Mouse (Mus musculus): ENCODE measurements at regions not wholly inside any gene's neighbourhood (a gene's known extent, or its start where the extent isn't known, plus 50 kb on each side); places are given as distances from the start of the nearest gene placed in this dataset.
"Not testable (repeated sequence)": the region's sequence is repeated elsewhere in the genome, so short reads cannot be mapped to it uniquely, and the experiment has no call there.

DNA sequence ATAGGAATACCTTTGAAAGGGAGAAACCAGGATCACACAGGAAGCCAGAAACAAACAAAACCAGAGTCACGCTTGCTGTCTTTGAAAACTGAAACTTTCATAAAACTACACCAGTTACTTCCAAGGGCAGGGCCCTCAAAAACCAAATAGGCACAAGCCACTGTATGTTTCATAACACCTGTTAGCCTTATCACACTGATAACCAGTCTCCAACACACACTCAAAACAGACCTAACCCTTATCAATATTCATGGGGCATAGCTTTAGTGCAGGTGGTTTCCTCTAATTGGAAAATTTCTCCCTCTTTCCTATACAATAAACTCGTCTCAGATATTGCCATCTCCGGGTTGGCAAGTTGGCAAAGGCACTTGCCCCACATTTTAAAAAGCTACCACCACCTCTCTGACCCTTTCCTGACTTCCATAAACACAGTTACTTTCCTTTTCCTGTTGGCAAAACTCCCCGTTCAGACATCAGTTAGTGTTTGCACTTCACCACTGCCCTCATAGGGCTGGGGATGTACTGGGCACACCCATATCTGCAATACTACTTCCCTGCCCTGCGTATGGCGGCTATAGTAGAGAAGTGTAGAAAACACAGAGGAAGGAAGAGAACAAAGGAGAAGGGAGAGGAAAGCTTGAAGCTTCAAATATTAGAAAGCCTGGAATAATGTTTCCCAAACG is 169.1 kb upstream of the Col8a1 start:
- no peak for DNase-seq

DNA sequence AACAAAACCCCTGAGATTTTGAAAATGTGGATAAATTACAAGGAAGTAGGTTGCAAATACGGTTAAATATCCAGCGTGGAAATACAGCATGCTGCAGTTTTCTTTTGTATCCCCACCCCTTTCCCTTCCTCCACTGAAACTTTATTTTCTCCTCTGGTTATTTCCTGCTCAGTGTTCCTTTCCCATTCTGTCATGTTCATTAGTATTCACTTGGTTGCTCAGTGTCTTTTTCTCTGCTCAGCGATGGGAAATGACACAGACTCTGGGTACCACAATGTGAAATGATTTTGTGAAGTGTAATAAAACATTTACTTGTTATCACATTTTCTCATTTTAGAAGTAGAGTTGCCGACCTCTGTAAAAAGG is 169.6 kb upstream of the Col8a1 start:
- no peak for DNase-seq

GRCm38 (mm10) chr16:57927816-57928215 is 173.3 kb upstream of the Col8a1 start:
- peak; percentile 26 for DNase-seq

DNA sequence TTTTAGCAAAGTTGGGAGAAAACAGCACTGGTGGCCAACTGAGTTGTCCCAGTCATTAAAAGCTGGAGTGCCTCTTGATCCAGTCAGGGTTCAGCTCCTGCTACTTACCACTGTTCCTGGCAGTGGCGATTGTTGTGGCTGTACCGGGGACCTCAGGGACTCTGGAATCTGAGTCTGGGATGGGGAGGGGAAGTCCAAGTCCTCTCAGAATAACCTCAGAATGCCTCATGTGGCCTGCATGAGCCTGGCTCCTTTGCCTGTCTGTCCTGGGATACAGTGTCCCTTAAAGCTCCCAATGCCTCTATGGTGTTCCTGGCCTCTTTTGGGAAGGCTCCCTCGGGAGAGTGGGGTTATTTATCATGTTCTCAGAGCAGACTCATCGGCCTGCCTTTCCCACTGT is 173.8 kb upstream of the Col8a1 start:
- DNase-seq, result peak; percentile 13

GRCm38 (mm10) chr16:57929151-57929764 is 174.7 kb upstream of the Col8a1 start:
- no peak for DNase-seq

GRCm38 (mm10) chr16:57945404-57945803 is 190.9 kb upstream of the Col8a1 start:
- no peak for DNase-seq

- no peak for DNase-seq
Measured at GRCm38 (mm10) chr16:57947309-57947708, 192.8 kb upstream of the Col8a1 start.

DNA sequence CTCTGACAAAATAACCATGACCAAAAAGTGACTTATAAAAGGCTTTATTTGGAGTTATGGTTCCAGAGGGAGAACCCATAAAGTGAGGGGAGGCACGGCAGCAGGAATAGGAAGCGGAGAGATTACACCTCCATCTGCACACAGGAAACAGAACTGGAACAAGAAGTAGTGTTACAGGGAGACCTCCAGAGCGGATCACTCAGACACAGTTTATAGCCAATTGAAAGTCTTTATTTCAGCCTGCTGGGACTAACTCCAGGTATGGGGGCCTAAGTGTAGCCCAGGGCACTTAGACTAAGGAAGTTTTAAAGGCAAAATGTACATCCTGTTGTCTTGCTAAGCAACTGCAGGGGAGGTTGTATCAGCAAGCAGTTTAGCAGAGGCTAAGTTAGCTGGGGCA is 195.1 kb upstream of the Col8a1 start:
- no peak for DNase-seq

DNA sequence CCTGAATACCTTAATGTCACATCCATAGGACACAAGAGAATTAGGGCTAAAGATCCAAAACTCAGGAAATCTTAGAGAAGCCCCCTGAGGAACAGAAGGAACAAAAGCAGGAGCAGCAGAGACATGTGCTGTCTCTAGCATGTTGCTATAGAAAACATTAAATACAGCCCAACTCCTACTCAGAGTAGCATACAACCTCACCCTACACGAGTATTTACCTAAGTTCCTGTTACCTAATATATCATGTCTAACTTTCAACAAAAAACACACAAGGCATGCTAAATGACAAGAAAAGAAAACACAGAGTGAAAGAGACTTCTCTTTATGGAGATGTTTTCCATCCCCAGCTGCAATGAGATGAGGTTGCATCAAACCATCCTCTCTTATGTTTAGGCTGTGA is 216.4 kb upstream of the Col8a1 start:
- no peak for DNase-seq

DNA sequence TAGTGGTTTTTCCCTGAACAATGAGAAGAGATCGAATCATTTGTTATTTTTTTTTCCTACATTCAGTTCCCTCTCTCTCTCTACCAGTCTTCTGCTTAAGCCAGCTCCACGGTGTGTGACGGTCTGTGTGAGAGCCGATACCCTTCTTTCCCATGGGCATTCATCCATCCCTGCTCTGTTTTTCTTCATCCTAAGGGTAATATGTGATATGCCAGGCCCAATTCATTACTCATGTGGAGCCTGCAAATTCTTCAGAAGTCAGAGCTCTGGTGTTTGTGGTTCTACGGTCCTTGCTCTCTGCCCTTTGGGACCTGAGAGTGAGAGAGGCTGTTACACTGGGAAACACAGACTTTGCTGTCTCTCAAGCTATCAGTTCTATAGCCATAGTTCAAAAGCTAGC is 229.6 kb upstream of the Col8a1 start:
- DNase-seq, result no peak

DNA sequence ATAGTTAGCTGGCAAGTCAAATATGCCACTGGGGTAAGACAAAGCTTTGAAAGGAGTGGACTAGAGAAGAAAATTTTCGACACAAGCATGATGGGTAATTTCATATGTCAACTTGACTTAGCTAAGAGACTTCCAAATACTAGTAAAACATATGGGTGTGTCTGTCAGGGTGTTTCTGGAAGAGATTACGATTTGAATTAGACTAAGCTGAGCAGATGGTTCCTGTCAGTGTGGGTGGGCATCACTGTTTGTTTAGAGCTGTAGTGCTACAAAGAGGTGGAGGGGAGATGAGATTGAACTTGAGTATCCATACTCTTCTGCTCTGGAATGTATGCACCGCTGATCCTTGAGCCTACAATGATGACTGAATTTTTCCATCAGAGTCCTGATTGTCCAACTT is 251.2 kb upstream of the Col8a1 start:
- DNase-seq, result no peak

GRCm38 (mm10) chr16:58013557-58013956 is 259.0 kb upstream of the Col8a1 start:
- no peak for DNase-seq

GRCm38 (mm10) chr16:58027525-58027924 is 273.0 kb upstream of the Col8a1 start:
- DNase-seq, result no peak

GRCm38 (mm10) chr16:58028541-58028940 is 274.0 kb upstream of the Col8a1 start:
- not testable (repeated sequence) for DNase-seq

DNA sequence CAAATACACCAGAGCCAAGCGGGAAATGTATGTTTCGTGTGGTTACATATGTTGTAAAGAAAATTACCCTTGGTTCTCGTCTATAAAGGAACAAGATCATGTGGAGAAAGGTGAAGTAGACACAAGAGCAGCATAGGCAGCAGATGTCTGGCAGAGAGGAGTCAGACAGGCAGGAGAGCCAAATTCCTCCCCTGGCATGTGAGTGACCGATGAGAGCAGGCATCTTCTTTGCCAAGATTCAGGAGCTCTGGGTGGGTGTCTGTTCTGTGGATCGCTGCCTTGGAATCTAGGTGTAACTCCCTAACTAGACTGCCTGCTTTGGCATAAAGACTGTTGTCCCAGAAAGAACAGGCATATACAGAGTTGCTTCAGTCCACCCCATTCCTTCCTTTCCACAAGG is 275.1 kb upstream of the Col8a1 start:
- DNase-seq, result peak; percentile 4

GRCm38 (mm10) chr16:58068654-58069271 is 314.2 kb upstream of the Col8a1 start:
- DNase-seq, result no peak

- no peak for DNase-seq
Measured at GRCm38 (mm10) chr16:58072441-58072840, 317.9 kb upstream of the Col8a1 start.

- DNase-seq, result no peak
Measured at GRCm38 (mm10) chr16:58100351-58100750, 307.9 kb upstream of the Dcbld2 start.

DNA sequence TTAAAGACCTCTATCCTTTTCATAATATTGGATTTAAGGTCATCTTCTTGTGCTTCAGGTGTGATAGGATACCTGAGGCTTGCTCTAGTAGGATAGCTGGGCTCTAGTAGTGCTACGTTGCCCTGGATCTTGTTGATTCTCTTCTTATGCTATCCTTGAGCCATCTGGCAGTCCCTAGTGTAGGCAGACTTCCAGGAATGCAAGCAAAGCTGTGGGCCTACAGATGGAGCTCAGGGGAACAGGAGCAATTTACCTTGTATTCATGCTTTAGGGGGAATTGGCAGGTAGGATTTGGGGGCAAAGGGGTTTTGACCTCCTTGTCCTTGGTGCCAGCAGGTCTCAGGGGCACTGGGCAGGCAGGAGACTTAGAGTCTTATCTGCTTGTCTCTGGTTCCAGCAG is 297.8 kb upstream of the Dcbld2 start:
- no peak for DNase-seq

- no peak for DNase-seq
Measured at GRCm38 (mm10) chr16:58126086-58126485, 282.2 kb upstream of the Dcbld2 start.

- no peak for DNase-seq
Measured at GRCm38 (mm10) chr16:58136144-58136905, 271.9 kb upstream of the Dcbld2 start.

DNA sequence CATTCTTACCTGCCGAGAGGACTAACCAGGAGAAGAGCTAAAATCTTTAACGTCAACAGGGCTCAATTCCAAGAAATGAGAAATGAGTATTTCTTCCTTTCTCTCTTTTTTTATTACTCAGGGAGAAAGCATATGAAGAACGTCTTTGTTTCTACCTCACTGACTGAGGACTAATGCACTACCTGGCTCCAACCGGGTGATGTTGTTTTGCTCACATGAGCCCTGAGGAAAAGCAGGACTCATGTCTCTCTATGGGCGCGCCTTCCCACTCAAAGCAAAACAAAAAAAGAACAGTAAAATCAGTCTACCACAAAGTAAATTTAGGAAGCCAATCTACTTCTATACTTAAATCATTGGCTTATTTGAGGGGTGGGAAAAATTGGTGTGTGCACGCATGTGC is 271.3 kb upstream of the Dcbld2 start:
- no peak for DNase-seq

- no peak for DNase-seq
Measured at GRCm38 (mm10) chr16:58137728-58138279, 270.4 kb upstream of the Dcbld2 start.
